Comparison of ENCODE assay signal across 20 mouse cellular contexts in genomic region chr2:135712921-135713320, GRCm38 (mm10). TPM values are rescaled to one million over a fixed set of nuclear protein-coding genes. Genes with fewer than 3 reads are reported as not detected.
DNase-seq lines count a peak whose midpoint lies in the region; ATAC-seq and TF ChIP-seq lines count a peak whose summit lies in the region.
"Had no signal": no experiment of that assay in that cellular context is flagged by ENCODE, and none has a peak within 500 bp of the region (broad histone marks: within the 10 kb centered on the region; RNA-seq: fewer than 3 reads in every experiment).

No protein-coding gene starts in this region.

- no peaks in the 10 kb centered on the region for H3K36me3 ChIP-seq in forebrain, embryonic 11.5 days (ENCODE audit: control insufficient read depth, insufficient read depth, low read length)
- H3K36me3 ChIP-seq in forebrain, embryonic 16.5 days (ENCODE audit: control insufficient read depth, insufficient read depth): no peaks in the 10 kb centered on the region
- H3K36me3 ChIP-seq in heart, postnatal 0 days (replicated peaks; ENCODE audit: control insufficient read depth, insufficient read depth, low read length): no peaks in the 10 kb centered on the region
- H3K36me3 ChIP-seq in heart, embryonic 12.5 days: no peaks in the 10 kb centered on the region
- H3K36me3 ChIP-seq in midbrain, embryonic 13.5 days: no peaks in the 10 kb centered on the region
- H3K36me3 ChIP-seq in midbrain, embryonic 14.5 days (ENCODE audit: control insufficient read depth, insufficient read depth, low read length): no peaks in the 10 kb centered on the region
- H3K36me3 ChIP-seq: G1E; neural tube, embryonic 12.5 days had no signal

- TF ChIP-seq EP300 in heart, postnatal 0 days (IDR thresholded peaks at IDR 0.05; ENCODE audit: low read depth): no peak

- no peaks in the 10 kb centered on the region for H3K9me3 ChIP-seq in forebrain, embryonic 11.5 days (ENCODE audit: control insufficient read depth, low read length)
- no peaks in the 10 kb centered on the region for H3K9me3 ChIP-seq in forebrain, embryonic 16.5 days (ENCODE audit: control insufficient read depth, low read length)
- no peaks in the 10 kb centered on the region for H3K9me3 ChIP-seq in heart, postnatal 0 days (replicated peaks; ENCODE audit: control insufficient read depth, low read length)
- no peaks in the 10 kb centered on the region for H3K9me3 ChIP-seq in heart, embryonic 12.5 days (replicated peaks)
- no peaks in the 10 kb centered on the region for H3K9me3 ChIP-seq in midbrain, embryonic 13.5 days
- no peaks in the 10 kb centered on the region for H3K9me3 ChIP-seq in midbrain, embryonic 14.5 days (ENCODE audit: control insufficient read depth, low read length)
- H3K9me3 ChIP-seq: neural tube, embryonic 12.5 days had no signal

- H3K4me2 ChIP-seq in forebrain, embryonic 11.5 days (ENCODE audit: low read depth, low read length, severe bottlenecking): 0 out of 2 replicates have a peak overlapping the region, but pooled peaks have one; percentile 34
- no peak overlapping the region for H3K4me2 ChIP-seq in forebrain, embryonic 16.5 days (ENCODE audit: low read length)
- no peak overlapping the region for H3K4me2 ChIP-seq in heart, postnatal 0 days (ENCODE audit: low read depth, low read length)
- no peak overlapping the region for H3K4me2 ChIP-seq in heart, embryonic 12.5 days
- no peak overlapping the region for H3K4me2 ChIP-seq in midbrain, embryonic 13.5 days (replicated peaks)
- no peak overlapping the region for H3K4me2 ChIP-seq in midbrain, embryonic 14.5 days (ENCODE audit: low read length)

- H3K4me3 ChIP-seq in forebrain, embryonic 11.5 days (ENCODE audit: low read depth, low read length): no peak overlapping the region
- H3K4me3 ChIP-seq in forebrain, embryonic 16.5 days (replicated peaks; ENCODE audit: low read length): no peak overlapping the region
- H3K4me3 ChIP-seq in heart, postnatal 0 days (ENCODE audit: low read depth, low read length): no peak overlapping the region
- H3K4me3 ChIP-seq in heart, embryonic 12.5 days: no peak overlapping the region
- no peak overlapping the region for H3K4me3 ChIP-seq in midbrain, embryonic 13.5 days (replicated peaks)
- H3K4me3 ChIP-seq in midbrain, embryonic 14.5 days (replicated peaks; ENCODE audit: low read depth, low read length): no peak overlapping the region
- H3K4me3 ChIP-seq in olfactory bulb, adult 2 months (ENCODE audit: insufficient read depth, low read depth, low read length): no peak overlapping the region
- H3K4me3 ChIP-seq: neural tube, embryonic 12.5 days had no signal

- peaks cover 30% of the 10 kb centered on the region for H3K4me1 ChIP-seq in forebrain, embryonic 11.5 days (replicated peaks; ENCODE audit: control insufficient read depth, insufficient read depth, low read length)
- peaks cover 31% of the 10 kb centered on the region for H3K4me1 ChIP-seq in forebrain, embryonic 16.5 days (replicated peaks; ENCODE audit: control insufficient read depth, insufficient read depth, low read length)
- H3K4me1 ChIP-seq in heart, postnatal 0 days (ENCODE audit: control insufficient read depth, insufficient read depth): peaks cover 54% of the 10 kb centered on the region
- peaks cover 47% of the 10 kb centered on the region for H3K4me1 ChIP-seq in heart, embryonic 12.5 days (replicated peaks)
- peaks cover 62% of the 10 kb centered on the region for H3K4me1 ChIP-seq in midbrain, embryonic 13.5 days (replicated peaks)
- H3K4me1 ChIP-seq in midbrain, embryonic 14.5 days (ENCODE audit: control insufficient read depth, insufficient read depth, low read length): peaks cover 49% of the 10 kb centered on the region
- H3K4me1 ChIP-seq in olfactory bulb, adult 2 months (ENCODE audit: control insufficient read depth, insufficient read depth, low read length): peaks cover 22% of the 10 kb centered on the region

- no peak for DNase-seq in forebrain, embryonic 11.5 days (ENCODE audit: low spot score)
- no peak for DNase-seq in heart, postnatal 0 days (ENCODE audit: low spot score)
- DNase-seq in midbrain, embryonic 14.5 days: no peak
- DNase-seq in yolk sac, embryonic 10.5 days (ENCODE audit: low spot score): no peak
- DNase-seq: adrenal gland, postnatal 10 days; cerebellum, adult 9-11 months; heart, postnatal 14 days; kidney, adult 9 months; kidney, postnatal 25 days; liver; lung, postnatal 14 days; thymus, adult 2 months had no signal

- WGBS in forebrain, embryonic 11.5 days: 54% methylated on average over 6 of the region's 6 CpGs
- 46% methylated on average over 6 of the region's 6 CpGs for whole genome bisulfite sequencing in forebrain, embryonic 16.5 days
- WGBS in heart, postnatal 0 days: 65% methylated on average over 6 of the region's 6 CpGs
- 57% methylated on average over 6 of the region's 6 CpGs for WGBS in heart, embryonic 12.5 days
- 62% methylated on average over 6 of the region's 6 CpGs for WGBS in midbrain, embryonic 13.5 days
- 66% methylated on average over 6 of the region's 6 CpGs for WGBS in midbrain, embryonic 14.5 days
- WGBS in olfactory bulb, adult 2 months: 61% methylated on average over 6 of the region's 6 CpGs

- H3K9ac ChIP-seq in forebrain, embryonic 11.5 days (ENCODE audit: low read length): peak overlapping the region; percentile 36; the same call in 1 of the 2 replicates
- no peak overlapping the region for H3K9ac ChIP-seq in forebrain, embryonic 16.5 days (replicated peaks; ENCODE audit: low read depth, low read length)
- no peak overlapping the region for H3K9ac ChIP-seq in heart, postnatal 0 days (replicated peaks; ENCODE audit: low read depth, low read length)
- H3K9ac ChIP-seq in heart, embryonic 12.5 days: no peak overlapping the region
- no peak overlapping the region for H3K9ac ChIP-seq in midbrain, embryonic 13.5 days (replicated peaks)
- no peak overlapping the region for H3K9ac ChIP-seq in midbrain, embryonic 14.5 days (replicated peaks; ENCODE audit: low read length)
- H3K9ac ChIP-seq: neural tube, embryonic 12.5 days had no signal

- TF ChIP-seq POLR2A in olfactory bulb, adult 2 months (IDR thresholded peaks at IDR 0.05; ENCODE audit: insufficient read depth, low read depth, low read length): no peak

- H3K27ac ChIP-seq in forebrain, embryonic 11.5 days (ENCODE audit: low read depth, low read length): peak overlapping the region; percentile 61; the same call in 1 of the 2 replicates
- no peak overlapping the region for H3K27ac ChIP-seq in forebrain, embryonic 16.5 days (ENCODE audit: low read length)
- 0 out of 2 replicates have a peak overlapping the region, but pooled peaks have one; percentile 96 for H3K27ac ChIP-seq in heart, postnatal 0 days (ENCODE audit: low read depth)
- H3K27ac ChIP-seq in heart, embryonic 12.5 days (ENCODE audit: poor library complexity, severe bottlenecking): no peak overlapping the region
- peak overlapping the region; percentile 30; the same call in 1 of the 2 replicates for H3K27ac ChIP-seq in midbrain, embryonic 13.5 days
- no peak overlapping the region for H3K27ac ChIP-seq in midbrain, embryonic 14.5 days (replicated peaks; ENCODE audit: low read depth, low read length)
- H3K27ac ChIP-seq in olfactory bulb, adult 2 months (ENCODE audit: insufficient read depth, low read depth, low read length): peak overlapping the region; percentile 72; the same call in 1 of the 2 replicates
- H3K27ac ChIP-seq: neural tube, embryonic 12.5 days had no signal

- H3K27me3 ChIP-seq in forebrain, embryonic 11.5 days (ENCODE audit: control insufficient read depth, insufficient read depth, low read length): no peaks in the 10 kb centered on the region
- H3K27me3 ChIP-seq in forebrain, embryonic 16.5 days (replicated peaks; ENCODE audit: control insufficient read depth, insufficient read depth, low read length): no peaks in the 10 kb centered on the region
- H3K27me3 ChIP-seq in heart, postnatal 0 days (ENCODE audit: control insufficient read depth, insufficient read depth, low read length): no peaks in the 10 kb centered on the region
- H3K27me3 ChIP-seq in heart, embryonic 12.5 days (replicated peaks): no peaks in the 10 kb centered on the region
- H3K27me3 ChIP-seq in midbrain, embryonic 13.5 days: 0 out of 2 replicates have a peak, but pooled peaks cover 3% of the 10 kb centered on the region
- no peaks in the 10 kb centered on the region for H3K27me3 ChIP-seq in midbrain, embryonic 14.5 days (ENCODE audit: control insufficient read depth, insufficient read depth, low read length)
- H3K27me3 ChIP-seq: neural tube, embryonic 12.5 days had no signal

- TF ChIP-seq CTCF in heart, postnatal 0 days (IDR thresholded peaks at IDR 0.05; ENCODE audit: low read depth): no peak
- TF ChIP-seq CTCF in olfactory bulb, adult 2 months (IDR thresholded peaks at IDR 0.05; ENCODE audit: insufficient read depth, low read depth, low read length): no peak

- no peak for ATAC-seq in forebrain, embryonic 11.5 days (replicated peaks; ENCODE audit: low FRiP score)
- no peak for ATAC-seq in forebrain, embryonic 16.5 days
- no peak for ATAC-seq in heart, postnatal 0 days (ENCODE audit: insufficient read depth, low read depth)
- no peak for ATAC-seq in heart, embryonic 12.5 days (ENCODE audit: insufficient number of reproducible peaks, low FRiP score)
- ATAC-seq in midbrain, embryonic 13.5 days: no peak
- ATAC-seq in midbrain, embryonic 14.5 days (ENCODE audit: low FRiP score, low TSS enrichment): no peak
- ATAC-seq: activated CD4-positive, CD25-positive, alpha-beta regulatory T cell, adult 4 months; inflammation-experienced regulatory T-cells, adult 6 months had no signal

RNA-seq across cellular contexts. Expression of gene Plcb4, which starts 54.1 kb away (rescaled TPM):
- 19.6 and 24.1 TPM in 2 replicates for polyA plus RNA-seq in forebrain, embryonic 11.5 days (2014; fragmentation: Nextera tagmentation; extraction: Ambion mirVana)
- 15.9 and 19.7 TPM in 2 replicates for polyA plus RNA-seq in forebrain, embryonic 16.5 days (2015; fragmentation: Nextera tagmentation; extraction: Ambion mirVana)
- total RNA-seq in heart, postnatal 0 days (2014; rRNA removed; ENCODE audit: low replicate concordance): 30.6 and 57.0 TPM in 2 replicates
- polyA plus RNA-seq in heart, postnatal 0 days (2015; fragmentation: Nextera tagmentation; extraction: Ambion mirVana): 30.6 and 34.7 TPM in 2 replicates
- polyA plus RNA-seq in heart, embryonic 12.5 days (2016; fragmentation: Nextera tagmentation; extraction: Ambion mirVana): 33.2 and 34.4 TPM in 2 replicates
- 34.6 and 38.2 TPM in 2 replicates for polyA plus RNA-seq in midbrain, embryonic 13.5 days (2015; fragmentation: Nextera tagmentation; extraction: Ambion mirVana)
- polyA plus RNA-seq in midbrain, embryonic 14.5 days (2014; fragmentation: Nextera tagmentation; extraction: Ambion mirVana): 51.3 and 52.4 TPM in 2 replicates
- polyA plus RNA-seq in olfactory bulb, adult 2 months (2012; ENCODE audit: insufficient read depth, insufficient read length, low replicate concordance, missing spikeins): not detected in 2 replicates
- polyA plus RNA-seq: G1E had no signal

Comparison
In these comparisons a context has a peak if more than half of its experiments do, and no peak if none do; other contexts are left out.
1. H3K27ac ChIP-seq: peak in forebrain, embryonic 11.5 days (single experiment), heart, postnatal 0 days (single experiment), midbrain, embryonic 13.5 days (single experiment) and olfactory bulb, adult 2 months (single experiment); none in forebrain, embryonic 16.5 days (single experiment), heart, embryonic 12.5 days (single experiment) and midbrain, embryonic 14.5 days (single experiment).